Mouse (Mus musculus): ENCODE data around the gene Mgp. TPM values are rescaled to one million over a fixed set of nuclear protein-coding genes. Genes with fewer than 3 reads are reported as not detected.
A peak's percentile ranks its signal among the peaks of the same experiment; 100 is the strongest.

The Mgp gene
- polyA plus RNA-seq, 1 experiment from 2014 or later: 274 TPM

GRCm38 (mm10) chr6:136847267-136847666 lies 28.4 kb downstream of the Mgp start:
- Histone ChIP-seq H3K9ac (replicated peaks; ENCODE audit: low read length) (no peak overlapping the region), H3K4me2 (replicated peaks; ENCODE audit: low read depth, low read length) (no peak overlapping the region), H3K27me3 (ENCODE audit: insufficient read depth, low read length) (no peaks in the 10 kb centered on the region), H3K4me3 (ENCODE audit: low read length) (no peak overlapping the region), H3K27ac (ENCODE audit: low read length) (no peak overlapping the region), H3K9me3 (ENCODE audit: low read length) (no peaks in the 10 kb centered on the region), H3K4me1 (ENCODE audit: insufficient read depth, low read length) (no peaks in the 10 kb centered on the region), H3K36me3 (ENCODE audit: insufficient read depth, low read length) (no peaks in the 10 kb centered on the region)
- no peak for ATAC-seq (ENCODE audit: low FRiP score, low TSS enrichment)
- 95% methylated on average over 3 of the region's 3 CpGs for WGBS

GRCm38 (mm10) chr6:136845706-136846480 lies 29.7 kb downstream of the Mgp start:
- H3K27me3 ChIP-seq (ENCODE audit: insufficient read depth, low read length): no peaks in the 10 kb centered on the region
- 71% methylated on average over 5 of the region's 5 CpGs for WGBS
- no peak overlapping the region for H3K4me2 ChIP-seq (replicated peaks; ENCODE audit: low read depth, low read length)
- no peaks in the 10 kb centered on the region for H3K36me3 ChIP-seq (ENCODE audit: insufficient read depth, low read length)
- no peak overlapping the region for H3K4me3 ChIP-seq (ENCODE audit: low read length)
- H3K4me1 ChIP-seq (ENCODE audit: insufficient read depth, low read length): no peaks in the 10 kb centered on the region
- no peak for ATAC-seq (ENCODE audit: low FRiP score, low TSS enrichment)
- no peaks in the 10 kb centered on the region for H3K9me3 ChIP-seq (ENCODE audit: low read length)
- no peak overlapping the region for H3K27ac ChIP-seq (ENCODE audit: low read length)
- H3K9ac ChIP-seq (replicated peaks; ENCODE audit: low read length): no peak overlapping the region

GRCm38 (mm10) chr6:136844903-136845302 lies 30.7 kb downstream of the Mgp start:
- H3K27me3 ChIP-seq (ENCODE audit: insufficient read depth, low read length): no peaks in the 10 kb centered on the region
- H3K4me2 ChIP-seq (replicated peaks; ENCODE audit: low read depth, low read length): no peak overlapping the region
- H3K4me1 ChIP-seq (ENCODE audit: insufficient read depth, low read length): no peaks in the 10 kb centered on the region
- WGBS: 70% methylated on average over 2 of the region's 2 CpGs
- H3K27ac ChIP-seq (ENCODE audit: low read length): no peak overlapping the region
- no peak for ATAC-seq (ENCODE audit: low FRiP score, low TSS enrichment)
- no peaks in the 10 kb centered on the region for H3K36me3 ChIP-seq (ENCODE audit: insufficient read depth, low read length)
- no peak overlapping the region for H3K9ac ChIP-seq (replicated peaks; ENCODE audit: low read length)
- H3K9me3 ChIP-seq (ENCODE audit: low read length): no peaks in the 10 kb centered on the region
- no peak overlapping the region for H3K4me3 ChIP-seq (ENCODE audit: low read length)

- Histone ChIP-seq H3K9me3 (ENCODE audit: low read length) (no peaks in the 10 kb centered on the region), H3K9ac (replicated peaks; ENCODE audit: low read length) (no peak overlapping the region), H3K27ac (ENCODE audit: low read length) (no peak overlapping the region), H3K4me1 (ENCODE audit: insufficient read depth, low read length) (no peaks in the 10 kb centered on the region), H3K36me3 (ENCODE audit: insufficient read depth, low read length) (no peaks in the 10 kb centered on the region), H3K4me2 (replicated peaks; ENCODE audit: low read depth, low read length) (no peak overlapping the region), H3K27me3 (ENCODE audit: insufficient read depth, low read length) (no peaks in the 10 kb centered on the region), H3K4me3 (ENCODE audit: low read length) (no peak overlapping the region)
- ATAC-seq (ENCODE audit: low FRiP score, low TSS enrichment): no peak
- WGBS: 79% methylated on average over 3 of the region's 3 CpGs
These were observed 38.3 kb downstream of the Mgp start for GRCm38 (mm10) chr6:136837323-136837722.

- Histone ChIP-seq H3K27me3 (ENCODE audit: insufficient read depth, low read length) (no peaks in the 10 kb centered on the region), H3K27ac (ENCODE audit: low read length) (no peak within 1 kb of the TSS), H3K4me1 (ENCODE audit: insufficient read depth, low read length) (no peaks in the 10 kb centered on the region), H3K4me2 (replicated peaks; ENCODE audit: low read depth, low read length) (peak within 1 kb of the TSS; percentile 16; the same call in 1 of the 2 replicates), H3K36me3 (ENCODE audit: insufficient read depth, low read length) (no peaks in the 10 kb centered on the region), H3K4me3 (ENCODE audit: low read length) (peak within 1 kb of the TSS; percentile 21), H3K9me3 (ENCODE audit: low read length) (no peaks in the 10 kb centered on the region), H3K9ac (replicated peaks; ENCODE audit: low read length) (no peak within 1 kb of the TSS)
- WGBS: 54% methylated on average over 4 of the region's 4 CpGs
- ATAC-seq (ENCODE audit: low FRiP score, low TSS enrichment): no peak
These were observed 40.3 kb downstream of the Mgp start, which contains the start of gene Smco3 for GRCm38 (mm10) chr6:136835352-136835751. Gene Smco3 (minus strand): TSS chr6:136835452.

GRCm38 (mm10) chr6:136831712-136832111 lies 43.9 kb downstream of the Mgp start:
- Histone ChIP-seq H3K4me2 (replicated peaks; ENCODE audit: low read depth, low read length) (no peak overlapping the region), H3K4me3 (ENCODE audit: low read length) (no peak overlapping the region), H3K4me1 (ENCODE audit: insufficient read depth, low read length) (peaks cover 10% of the 10 kb centered on the region), H3K27ac (ENCODE audit: low read length) (no peak overlapping the region), H3K9ac (replicated peaks; ENCODE audit: low read length) (no peak overlapping the region), H3K36me3 (ENCODE audit: insufficient read depth, low read length) (no peaks in the 10 kb centered on the region), H3K9me3 (ENCODE audit: low read length) (no peaks in the 10 kb centered on the region), H3K27me3 (ENCODE audit: insufficient read depth, low read length) (no peaks in the 10 kb centered on the region)
- 57% methylated on average over 5 of the region's 5 CpGs for WGBS
- no peak for ATAC-seq (ENCODE audit: low FRiP score, low TSS enrichment)

- Histone ChIP-seq H3K9me3 (ENCODE audit: low read length) (no peaks in the 10 kb centered on the region), H3K9ac (replicated peaks; ENCODE audit: low read length) (peak overlapping the region; percentile 61), H3K27me3 (ENCODE audit: insufficient read depth, low read length) (no peaks in the 10 kb centered on the region), H3K27ac (ENCODE audit: low read length) (peak overlapping the region; percentile 62), H3K4me3 (ENCODE audit: low read length) (peak overlapping the region; percentile 66), H3K4me1 (ENCODE audit: insufficient read depth, low read length) (peaks cover 13% of the 10 kb centered on the region), H3K36me3 (ENCODE audit: insufficient read depth, low read length) (peaks cover 17% of the 10 kb centered on the region), H3K4me2 (replicated peaks; ENCODE audit: low read depth, low read length) (peak overlapping the region; percentile 64)
- ATAC-seq (ENCODE audit: low FRiP score, low TSS enrichment): no peak
- WGBS: 33% methylated on average over 4 of the region's 4 CpGs
These were observed 46.9 kb downstream of the Mgp start for GRCm38 (mm10) chr6:136828681-136829080.

- peak; percentile 100 for ATAC-seq (ENCODE audit: low FRiP score, low TSS enrichment)
- Histone ChIP-seq H3K4me1 (ENCODE audit: insufficient read depth, low read length) (peaks cover 13% of the 10 kb centered on the region), H3K27ac (ENCODE audit: low read length) (peak within 1 kb of the TSS; percentile 64), H3K36me3 (ENCODE audit: insufficient read depth, low read length) (peaks cover 19% of the 10 kb centered on the region), H3K9me3 (ENCODE audit: low read length) (no peaks in the 10 kb centered on the region), H3K4me2 (replicated peaks; ENCODE audit: low read depth, low read length) (peak within 1 kb of the TSS; percentile 90), H3K27me3 (ENCODE audit: insufficient read depth, low read length) (no peaks in the 10 kb centered on the region), H3K4me3 (ENCODE audit: low read length) (peak within 1 kb of the TSS; percentile 66), H3K9ac (replicated peaks; ENCODE audit: low read length) (peak within 1 kb of the TSS; percentile 97)
- under 1% methylated on average over 45 of the region's 45 CpGs for WGBS
These were observed 47.6 kb downstream of the Mgp start, which contains the start of gene Wbp11 for GRCm38 (mm10) chr6:136827881-136828561. Gene Wbp11 (minus strand): TSS chr6:136828233.

GRCm38 (mm10) chr6:136827516-136827880 lies 48.1 kb downstream of the Mgp start, which contains the start of gene BC049715:
Gene BC049715 (plus strand): TSS chr6:136827626.
- Histone ChIP-seq H3K4me1 (ENCODE audit: insufficient read depth, low read length) (peaks cover 13% of the 10 kb centered on the region), H3K27me3 (ENCODE audit: insufficient read depth, low read length) (no peaks in the 10 kb centered on the region), H3K9me3 (ENCODE audit: low read length) (no peaks in the 10 kb centered on the region), H3K36me3 (ENCODE audit: insufficient read depth, low read length) (peaks cover 24% of the 10 kb centered on the region), H3K4me3 (ENCODE audit: low read length) (peak within 1 kb of the TSS; percentile 66), H3K4me2 (replicated peaks; ENCODE audit: low read depth, low read length) (peak within 1 kb of the TSS; percentile 90), H3K9ac (replicated peaks; ENCODE audit: low read length) (peak within 1 kb of the TSS; percentile 97), H3K27ac (ENCODE audit: low read length) (peak within 1 kb of the TSS; percentile 64)
- WGBS: under 1% methylated on average over 34 of the region's 34 CpGs
- ATAC-seq (ENCODE audit: low FRiP score, low TSS enrichment): peak; percentile 19; the same call in 1 of the 2 replicates

GRCm38 (mm10) chr6:136827116-136827515 lies 48.5 kb downstream of the Mgp start:
- H3K36me3 ChIP-seq (ENCODE audit: insufficient read depth, low read length): peaks cover 28% of the 10 kb centered on the region
- 11% methylated on average over 7 of the region's 7 CpGs for WGBS
- H3K27ac ChIP-seq (ENCODE audit: low read length): peak overlapping the region; percentile 64; the same call in 1 of the 2 replicates
- H3K27me3 ChIP-seq (ENCODE audit: insufficient read depth, low read length): no peaks in the 10 kb centered on the region
- H3K4me3 ChIP-seq (ENCODE audit: low read length): peak overlapping the region; percentile 66
- peaks cover 13% of the 10 kb centered on the region for H3K4me1 ChIP-seq (ENCODE audit: insufficient read depth, low read length)
- peak overlapping the region; percentile 90 for H3K4me2 ChIP-seq (replicated peaks; ENCODE audit: low read depth, low read length)
- H3K9ac ChIP-seq (replicated peaks; ENCODE audit: low read length): peak overlapping the region; percentile 97
- no peaks in the 10 kb centered on the region for H3K9me3 ChIP-seq (ENCODE audit: low read length)
- no peak for ATAC-seq (ENCODE audit: low FRiP score, low TSS enrichment)
